Mouse (Mus musculus) colon, adult 2 months (tissue): ENCODE measurements around the gene Ankra2. TPM values are rescaled to one million over a fixed set of nuclear protein-coding genes. Genes with fewer than 3 reads are reported as not detected.

ENCODE experiments used
- polyA plus RNA-seq: library from polyadenylated mRNA; depleted of rRNA; stranded (reverse); fragments of >200 nt; gene quantifications from 2 replicates; pipeline ENCODE4 v1.2.3, GENCODE M21; 2012; rRNA removed

The Ankra2 gene
- 10.2 and 12.4 TPM in 2 replicates for polyA plus RNA-seq

GRCm38 (mm10) chr13:98262636-98263457, at the start of gene Ankra2, which contains the start of gene Utp15:
Gene Ankra2 (plus strand): TSS chr13:98263074.
Gene Utp15 (minus strand): TSS chr13:98263041.

DNA sequence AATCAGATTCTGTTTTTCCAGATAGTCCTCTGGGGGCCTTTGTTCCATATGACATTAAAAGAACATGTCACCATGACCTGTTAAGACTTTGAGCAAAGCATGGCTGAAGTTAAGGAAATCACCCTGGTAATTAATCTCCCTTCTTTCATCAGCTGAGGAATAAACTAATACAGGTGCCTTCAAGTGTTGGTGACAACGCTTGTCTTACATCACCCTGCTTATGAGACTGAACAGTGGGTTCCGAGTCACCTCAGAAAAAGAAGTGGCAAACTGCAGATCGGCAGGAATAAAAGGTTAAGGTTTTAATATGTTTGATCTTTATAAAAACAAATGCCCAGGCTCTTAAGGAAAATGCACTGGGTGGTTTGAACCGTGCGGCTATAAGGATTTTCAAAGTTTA, 16.8 kb downstream of the Ankra2 start, which contains the start of gene Gm21976:
Gene Gm21976, plus strand, starts transcription at position 202 of the 400 bp plus-strand sequence.

GRCm38 (mm10) chr13:98316480-98317245, 53.8 kb downstream of the Ankra2 start, which contains the start of gene Btf3:
Gene Btf3 (minus strand): TSS chr13:98317006.

Other genes with a start within 250 kb of the Ankra2 start
- gene Arhgef28, start 56.6 kb upstream of the Ankra2 start, polyA plus RNA-seq: 14.4 and 15.5 TPM in 2 replicates
- 2.4 and 2.5 TPM in 2 replicates for gene Utp15, start within 50 bp of the Ankra2 start, polyA plus RNA-seq
- not detected in 2 replicates for gene Gm21976, start 16.8 kb downstream of the Ankra2 start, polyA plus RNA-seq
- gene Btf3, start 53.9 kb downstream of the Ankra2 start, polyA plus RNA-seq: 123 and 149 TPM in 2 replicates
- 0.02 and 0.03 TPM in 2 replicates for gene Foxd1, start 91.2 kb downstream of the Ankra2 start, polyA plus RNA-seq
- gene Gm10320, start 228.9 kb downstream of the Ankra2 start, polyA plus RNA-seq: 0.95 and 1.2 TPM in 2 replicates